Mouse (Mus musculus) kidney, adult 2 months (tissue): ENCODE data around the gene Aebp2. TPM values are rescaled to one million over a fixed set of nuclear protein-coding genes. Genes with fewer than 3 reads are reported as not detected.
"Not testable (repeated sequence)": the region's sequence is repeated elsewhere in the genome, so short reads cannot be mapped to it uniquely, and the experiment has no call there.

Experiments used
- DNase-seq: peaks from one replicate; pipeline ENCODE4 v3.0.0; 2021
- H3K27ac ChIP-seq: fragments of 200-500 bp; 2 replicates; pipeline ENCODE4 v1.5.1; 2012; ENCODE audit warnings: low read depth, low read length, control low read depth, inconsistent platforms; ENCODE audit not compliant: insufficient read depth
- H3K27me3 ChIP-seq: fragments of 200-500 bp; replicated peaks from 2 replicates; pipeline ENCODE4 v1.6.1; 2012; ENCODE audit warnings: mild to moderate bottlenecking, moderate library complexity, low read length, inconsistent platforms; ENCODE audit not compliant: control insufficient read depth, insufficient read depth
- H3K36me3 ChIP-seq: fragments of 200-500 bp; 2 replicates; pipeline ENCODE4 v1.6.1; 2012; ENCODE audit warnings: mild to moderate bottlenecking, moderate library complexity, low read length, inconsistent platforms; ENCODE audit not compliant: control insufficient read depth, insufficient read depth
- H3K4me1 ChIP-seq: fragments of 200-500 bp; 2 replicates; pipeline ENCODE4 v1.6.1; 2011; ENCODE audit warnings: low read length; ENCODE audit not compliant: control insufficient read depth, insufficient read depth
- H3K4me3 ChIP-seq: fragments of 200-500 bp; 2 replicates; pipeline ENCODE4 v1.5.1; 2011; ENCODE audit warnings: mild to moderate bottlenecking, low read depth, low read length, control low read depth; ENCODE audit not compliant: insufficient read depth
- CTCF ChIP-seq: fragments of 200-500 bp; conservative IDR thresholded peaks from 2 replicates; pipeline ENCODE4 v1.5.1; 2011; ENCODE audit warnings: low read depth, mild to moderate bottlenecking, control low read depth, low read length, moderate library complexity, mixed read lengths; ENCODE audit not compliant: insufficient read depth, insufficient read length
- POLR2A ChIP-seq: fragments of 200-500 bp; IDR thresholded peaks from one replicate; pipeline ENCODE4 v1.6.1; 2011; ENCODE audit warnings: low read depth, low read length, control low read depth
- WGBS: fragments of 180-500 bp; shearing (Covaris S2); methylation state at CpG from one replicate; pipeline ENCODE4 v1.1.7; 2018; 5-methylcytosine and 5-hydroxymethylcytosine counted together
- polyA plus RNA-seq: library from polyadenylated mRNA; depleted of rRNA; stranded (reverse); fragments of >200 nt; gene quantifications from 2 replicates; pipeline ENCODE4 v1.2.3, GENCODE M21; 2012

Gene Aebp2
- polyA plus RNA-seq, 1 experiment: 23.9 TPM

DNA sequence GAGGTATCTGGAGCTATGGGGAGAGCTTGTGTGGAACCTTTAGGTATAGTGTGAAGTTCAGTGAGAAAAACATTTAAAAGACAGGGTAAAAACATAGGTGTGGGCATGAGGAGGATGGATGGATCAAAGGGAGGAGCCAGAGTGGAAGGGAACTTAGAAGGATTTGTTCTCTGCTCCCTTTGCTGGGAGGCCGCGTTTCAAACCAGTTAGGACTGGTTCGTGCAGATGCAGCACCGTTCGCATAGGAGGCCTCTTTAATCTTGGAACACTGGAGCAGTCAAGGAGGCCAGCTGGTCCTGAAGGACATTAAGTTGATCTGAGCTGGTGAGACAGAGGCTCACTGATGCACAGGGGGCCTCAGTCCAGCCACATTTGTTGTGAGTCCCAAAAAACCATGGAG lies 23.1 kb upstream of the Aebp2 start:
- Histone ChIP-seq H3K4me1 (peaks cover 4% of the 10 kb centered on the region; the same call in 1 of the 2 replicates), H3K36me3 (no peaks in the 10 kb centered on the region), H3K27me3 (no peaks in the 10 kb centered on the region), H3K4me3 (no peak overlapping the region), H3K27ac (no peak overlapping the region)
- TF ChIP-seq POLR2A: no peak
- TF ChIP-seq CTCF: no peak
- WGBS: 69% methylated on average over 5 of the region's 5 CpGs
- DNase-seq: no peak

DNA sequence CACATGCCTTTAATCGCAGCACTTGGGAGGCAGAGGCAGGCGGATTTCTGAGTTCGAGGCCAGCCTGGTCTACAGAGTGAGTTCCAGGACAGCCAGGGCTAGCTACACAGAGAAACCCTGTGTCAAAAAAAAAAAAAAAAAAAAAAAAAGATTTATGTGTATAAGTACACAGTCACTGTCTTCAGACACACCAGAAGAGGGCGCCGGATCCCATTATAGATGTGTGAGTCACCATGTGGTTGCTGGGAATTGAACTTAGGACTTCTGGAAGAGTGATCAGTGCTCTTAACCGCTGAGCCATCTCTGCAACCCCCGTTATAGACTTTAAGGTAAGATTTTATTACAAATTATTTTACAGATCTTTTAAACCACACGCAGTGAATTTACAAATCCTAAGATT lies 21.8 kb upstream of the Aebp2 start:
- H3K4me1 ChIP-seq, DNase-seq, H3K27me3 ChIP-seq, H3K4me3 ChIP-seq, H3K36me3 ChIP-seq, H3K27ac ChIP-seq: not testable (repeated sequence)
- 82% methylated on average over 8 of the region's 8 CpGs for WGBS

DNA sequence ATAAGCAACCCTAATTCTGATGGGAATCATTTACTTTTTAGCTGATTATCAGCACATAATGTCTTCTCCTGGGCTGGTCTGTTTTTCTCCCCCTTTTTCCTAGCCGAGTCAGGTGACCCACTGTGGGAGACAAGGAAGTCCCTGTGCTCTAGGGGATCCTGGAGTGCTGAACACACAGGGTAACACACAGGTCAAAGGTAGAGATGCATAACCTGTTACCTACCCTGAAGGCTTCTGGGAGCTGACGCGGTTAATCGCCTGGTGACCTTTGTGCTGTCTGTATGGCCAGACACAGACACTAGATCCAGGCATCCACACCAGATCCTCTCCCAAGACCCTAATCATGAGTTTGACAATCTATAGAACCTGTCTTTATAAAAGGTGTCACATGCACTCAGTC lies 21.3 kb upstream of the Aebp2 start:
- TF ChIP-seq POLR2A: no peak
- no peak for TF ChIP-seq CTCF
- Histone ChIP-seq H3K27me3 (no peaks in the 10 kb centered on the region), H3K36me3 (no peaks in the 10 kb centered on the region), H3K27ac (no peak overlapping the region), H3K4me1 (no peaks in the 10 kb centered on the region; the same call in 1 of the 2 replicates), H3K4me3 (no peak overlapping the region)
- DNase-seq: peak; percentile 74
- WGBS: 67% methylated on average over 4 of the region's 4 CpGs

DNA sequence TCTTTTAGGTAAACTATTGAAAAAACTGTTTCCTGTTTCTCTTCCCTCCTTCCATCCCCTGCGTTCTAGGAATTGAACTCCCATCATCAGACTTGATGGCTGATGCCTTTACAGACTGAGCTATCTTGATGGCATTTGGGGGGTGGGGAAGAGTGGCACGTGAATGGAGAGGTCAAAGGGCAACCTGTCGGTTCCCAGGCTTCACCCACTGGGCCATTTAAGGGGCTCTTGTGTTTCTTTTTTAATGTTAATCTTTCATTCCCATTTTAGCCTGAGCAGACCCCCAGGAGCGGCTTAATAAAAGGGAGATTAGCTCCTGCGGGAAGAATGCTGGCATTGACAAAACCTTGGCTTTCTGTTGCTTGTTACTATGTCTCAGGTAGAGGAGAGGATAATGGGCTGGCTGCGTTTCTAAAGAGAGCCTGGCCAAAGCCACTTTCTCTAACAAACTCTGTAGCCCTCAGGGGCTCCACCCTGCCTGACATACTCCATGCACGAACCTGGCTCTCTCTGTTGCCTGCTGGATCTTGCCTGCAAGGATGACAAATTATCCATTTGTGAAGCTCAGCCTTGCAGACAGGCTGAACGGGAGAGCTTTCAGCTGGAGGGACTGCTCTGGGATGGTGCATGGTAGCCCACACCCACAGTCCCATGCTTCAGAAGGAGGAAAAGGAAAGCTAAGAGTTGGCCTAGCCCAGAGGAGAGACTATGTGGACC lies 19.1 kb upstream of the Aebp2 start:
- H3K27me3 ChIP-seq: no peaks in the 10 kb centered on the region
- 45% methylated on average over 8 of the region's 8 CpGs for WGBS
- no peak overlapping the region for H3K27ac ChIP-seq
- H3K36me3 ChIP-seq: no peaks in the 10 kb centered on the region
- no peak for DNase-seq
- no peaks in the 10 kb centered on the region for H3K4me1 ChIP-seq
- TF ChIP-seq POLR2A (no peak), CTCF (no peak)
- H3K4me3 ChIP-seq: no peak overlapping the region

DNA sequence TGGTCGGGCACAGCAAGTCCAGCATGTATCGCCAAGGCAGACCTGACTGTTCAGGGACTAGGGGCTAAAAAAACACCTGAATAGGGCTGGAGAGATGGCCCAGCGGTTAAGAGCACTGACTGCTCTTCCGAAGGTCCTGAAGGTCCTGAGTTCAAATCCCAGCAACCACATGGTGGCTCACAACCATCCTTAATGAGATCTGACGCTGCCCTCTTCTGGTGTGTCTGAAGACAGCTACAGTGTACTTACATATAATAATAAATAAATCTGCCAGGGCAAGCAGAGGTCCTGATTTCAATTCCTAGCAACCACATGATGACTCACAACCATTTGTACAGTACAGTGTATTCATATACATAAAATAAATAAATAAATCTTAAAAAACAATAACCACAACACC lies 17.3 kb upstream of the Aebp2 start:
- DNase-seq: not testable (repeated sequence)
- WGBS: 96% methylated on average over 5 of the region's 5 CpGs

DNA sequence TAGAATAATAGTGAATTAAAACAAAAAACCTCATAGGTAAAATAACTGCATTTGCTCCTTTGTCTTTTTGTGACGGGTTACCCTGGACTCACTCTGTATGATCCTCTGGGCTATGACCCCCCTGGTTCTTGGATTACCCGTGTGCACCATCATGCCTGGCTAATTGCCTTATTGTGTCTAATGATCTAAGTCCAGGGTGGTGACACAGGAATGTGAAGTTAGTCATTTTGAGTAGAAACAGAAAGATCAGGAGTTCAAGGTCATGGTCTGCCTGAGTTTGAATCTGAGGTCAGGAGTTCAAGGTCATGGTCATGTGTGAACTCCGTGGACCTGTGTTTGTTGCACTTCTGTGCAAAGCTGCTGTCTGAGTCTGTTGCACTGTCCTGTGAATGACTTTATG lies 16.7 kb upstream of the Aebp2 start:
- Histone ChIP-seq H3K27me3 (no peaks in the 10 kb centered on the region), H3K4me1 (no peaks in the 10 kb centered on the region), H3K27ac (no peak overlapping the region), H3K4me3 (no peak overlapping the region), H3K36me3 (no peaks in the 10 kb centered on the region)
- no peak for DNase-seq
- TF ChIP-seq POLR2A: no peak
- TF ChIP-seq CTCF: no peak
- WGBS: 49% methylated on average over 3 of the region's 3 CpGs

More for the DNA sequence above, 17.3 kb upstream of the Aebp2 start:
- not testable (repeated sequence) for H3K36me3 ChIP-seq, H3K27ac ChIP-seq, H3K4me1 ChIP-seq, H3K27me3 ChIP-seq, H3K4me3 ChIP-seq

DNA sequence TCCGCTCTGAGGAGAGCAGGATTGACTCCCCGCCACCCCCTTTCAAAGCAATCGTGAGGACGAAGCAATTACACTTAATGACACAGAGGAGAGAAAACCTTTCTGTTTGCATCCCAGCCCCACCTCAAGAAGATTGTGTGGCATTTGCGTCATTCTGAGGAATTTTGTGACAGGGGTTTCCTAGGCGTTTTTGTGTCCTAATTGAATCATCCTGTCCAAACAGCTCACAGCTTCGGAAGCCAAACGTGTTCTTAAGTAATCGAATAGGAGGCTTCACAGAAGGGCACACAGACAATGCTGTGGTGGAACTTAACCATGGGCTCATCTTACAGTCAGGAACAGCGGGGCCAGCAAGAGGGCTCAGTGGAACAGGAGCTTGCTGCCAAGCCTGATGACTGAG lies 15.9 kb upstream of the Aebp2 start:
- Histone ChIP-seq H3K4me3 (no peak overlapping the region), H3K27me3 (no peaks in the 10 kb centered on the region), H3K27ac (no peak overlapping the region), H3K4me1 (no peaks in the 10 kb centered on the region), H3K36me3 (no peaks in the 10 kb centered on the region)
- WGBS: 80% methylated on average over 10 of the region's 10 CpGs
- DNase-seq: no peak
- TF ChIP-seq CTCF (no peak), POLR2A (no peak)

DNA sequence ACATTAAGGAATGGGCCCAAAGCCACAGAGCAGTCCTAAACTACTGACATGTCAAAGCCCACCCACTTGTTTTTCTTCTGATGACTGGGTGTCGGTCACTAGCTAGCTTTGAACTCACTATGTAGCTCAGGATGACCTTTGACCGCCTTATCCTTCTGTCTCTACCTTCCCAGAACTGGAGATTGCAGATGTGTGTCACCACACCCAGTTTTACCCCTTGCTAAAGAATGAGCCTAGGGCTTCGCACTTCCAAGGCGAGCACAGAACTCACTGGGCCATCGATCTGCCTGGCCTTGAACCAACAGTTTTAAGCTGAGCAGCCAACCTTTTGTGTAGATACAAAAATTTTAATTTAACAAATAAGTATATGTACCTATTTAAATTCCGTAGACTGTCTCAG lies 13.8 kb upstream of the Aebp2 start:
- Histone ChIP-seq H3K4me3 (no peak overlapping the region), H3K27me3 (no peaks in the 10 kb centered on the region), H3K27ac (no peak overlapping the region), H3K36me3 (no peaks in the 10 kb centered on the region), H3K4me1 (no peaks in the 10 kb centered on the region)
- TF ChIP-seq CTCF (no peak), POLR2A (no peak)
- no peak for DNase-seq
- WGBS: 94% methylated on average over 6 of the region's 6 CpGs
